Mouse (Mus musculus): ENCODE measurements around the gene Ppy. TPM values are rescaled to one million over a fixed set of nuclear protein-coding genes. Genes with fewer than 3 reads are reported as not detected.

Gene Ppy
- polyA plus RNA-seq, 1 experiment from 2014 or later: not detected

- no peak overlapping the region for H3K27ac ChIP-seq (ENCODE audit: low read depth, low read length)
- peak overlapping the region; percentile 35; the same call in 1 of the 2 replicates for H3K9ac ChIP-seq (ENCODE audit: low read length)
- no peaks in the 10 kb centered on the region for H3K36me3 ChIP-seq (ENCODE audit: control insufficient read depth, insufficient read depth, low read length)
- H3K27me3 ChIP-seq (replicated peaks; ENCODE audit: control insufficient read depth, insufficient read depth, low read length): 0 out of 2 replicates have a peak, but pooled peaks cover 2% of the 10 kb centered on the region
- H3K4me1 ChIP-seq (ENCODE audit: control insufficient read depth, insufficient read depth, low read length): 0 out of 2 replicates have a peak, but pooled peaks cover 3% of the 10 kb centered on the region
- no peak overlapping the region for H3K4me3 ChIP-seq (ENCODE audit: low read depth, low read length)
- H3K9me3 ChIP-seq (replicated peaks; ENCODE audit: control insufficient read depth, low read length): no peaks in the 10 kb centered on the region
- DNase-seq (ENCODE audit: low spot score) (no peak), ATAC-seq (peak; percentile 40; the same call in 1 of the 2 replicates)
- H3K4me2 ChIP-seq (ENCODE audit: low read length): peak overlapping the region; percentile 50
- 46% methylated on average over 13 of the region's 13 CpGs for WGBS
Measured at GRCm38 (mm10) chr11:102137625-102138446, 36.7 kb upstream of the Ppy start.

GRCm38 (mm10) chr11:102134516-102134915 is 33.4 kb upstream of the Ppy start:
- WGBS: 23% methylated on average over 4 of the region's 4 CpGs
- Histone ChIP-seq H3K9me3 (replicated peaks; ENCODE audit: control insufficient read depth, low read length) (no peaks in the 10 kb centered on the region), H3K9ac (ENCODE audit: low read length) (no peak overlapping the region; the same call in 1 of the 2 replicates), H3K4me2 (ENCODE audit: low read length) (no peak overlapping the region), H3K4me1 (ENCODE audit: control insufficient read depth, insufficient read depth, low read length) (0 out of 2 replicates have a peak, but pooled peaks cover 3% of the 10 kb centered on the region), H3K27ac (ENCODE audit: low read depth, low read length) (no peak overlapping the region), H3K27me3 (replicated peaks; ENCODE audit: control insufficient read depth, insufficient read depth, low read length) (no peaks in the 10 kb centered on the region), H3K4me3 (ENCODE audit: low read depth, low read length) (no peak overlapping the region), H3K36me3 (ENCODE audit: control insufficient read depth, insufficient read depth, low read length) (no peaks in the 10 kb centered on the region)
- ATAC-seq (no peak), DNase-seq (ENCODE audit: low spot score) (peak; percentile 34)

GRCm38 (mm10) chr11:102117386-102117785 is 16.3 kb upstream of the Ppy start:
- no peak overlapping the region for H3K4me2 ChIP-seq (ENCODE audit: low read length)
- H3K27me3 ChIP-seq (replicated peaks; ENCODE audit: control insufficient read depth, insufficient read depth, low read length): no peaks in the 10 kb centered on the region
- no peak overlapping the region for H3K9ac ChIP-seq (ENCODE audit: low read length)
- 78% methylated on average over 6 of the region's 6 CpGs for WGBS
- no peaks in the 10 kb centered on the region for H3K9me3 ChIP-seq (replicated peaks; ENCODE audit: control insufficient read depth, low read length)
- DNase-seq (ENCODE audit: low spot score) (no peak), ATAC-seq (no peak)
- H3K4me3 ChIP-seq (ENCODE audit: low read depth, low read length): no peak overlapping the region
- H3K36me3 ChIP-seq (ENCODE audit: control insufficient read depth, insufficient read depth, low read length): no peaks in the 10 kb centered on the region
- H3K27ac ChIP-seq (ENCODE audit: low read depth, low read length): no peak overlapping the region
- H3K4me1 ChIP-seq (ENCODE audit: control insufficient read depth, insufficient read depth, low read length): no peaks in the 10 kb centered on the region

GRCm38 (mm10) chr11:102116241-102116640 is 15.1 kb upstream of the Ppy start:
- no peak for ATAC-seq
- H3K9ac ChIP-seq (ENCODE audit: low read length): no peak overlapping the region
- no peak for DNase-seq (ENCODE audit: low spot score)
- H3K27me3 ChIP-seq (replicated peaks; ENCODE audit: control insufficient read depth, insufficient read depth, low read length): no peaks in the 10 kb centered on the region
- no peaks in the 10 kb centered on the region for H3K36me3 ChIP-seq (ENCODE audit: control insufficient read depth, insufficient read depth, low read length)
- H3K4me3 ChIP-seq (ENCODE audit: low read depth, low read length): no peak overlapping the region
- no peak overlapping the region for H3K27ac ChIP-seq (ENCODE audit: low read depth, low read length)
- WGBS: 81% methylated on average over 8 of the region's 8 CpGs
- no peaks in the 10 kb centered on the region for H3K9me3 ChIP-seq (replicated peaks; ENCODE audit: control insufficient read depth, low read length)
- H3K4me2 ChIP-seq (ENCODE audit: low read length): no peak overlapping the region
- H3K4me1 ChIP-seq (ENCODE audit: control insufficient read depth, insufficient read depth, low read length): no peaks in the 10 kb centered on the region

GRCm38 (mm10) chr11:102111576-102111975 is 10.5 kb upstream of the Ppy start:
- no peaks in the 10 kb centered on the region for H3K9me3 ChIP-seq (replicated peaks; ENCODE audit: control insufficient read depth, low read length)

GRCm38 (mm10) chr11:102107732-102108131 is 6.6 kb upstream of the Ppy start, which contains the start of gene Pyy:
Pyy (minus strand) TSS chr11:102107832.
- H3K27me3 ChIP-seq (replicated peaks; ENCODE audit: control insufficient read depth, insufficient read depth, low read length): peaks cover 52% of the 10 kb centered on the region
- no peak within 1 kb of the TSS for H3K27ac ChIP-seq (ENCODE audit: low read depth, low read length)
- H3K36me3 ChIP-seq (ENCODE audit: control insufficient read depth, insufficient read depth, low read length): no peaks in the 10 kb centered on the region
- no peak within 1 kb of the TSS for H3K4me3 ChIP-seq (ENCODE audit: low read depth, low read length)
- no peak within 1 kb of the TSS for H3K9ac ChIP-seq (ENCODE audit: low read length)
- no peak within 1 kb of the TSS for H3K4me2 ChIP-seq (ENCODE audit: low read length)
- no peak for DNase-seq (ENCODE audit: low spot score)
- 8% methylated on average over 9 of the region's 9 CpGs for WGBS
- no peaks in the 10 kb centered on the region for H3K4me1 ChIP-seq (ENCODE audit: control insufficient read depth, insufficient read depth, low read length)
- no peaks in the 10 kb centered on the region for H3K9me3 ChIP-seq (replicated peaks; ENCODE audit: control insufficient read depth, low read length)
- ATAC-seq: no peak

More at GRCm38 (mm10) chr11:102111576-102111975, 10.5 kb upstream of the Ppy start:
- 89% methylated on average over 5 of the region's 5 CpGs for WGBS
- Histone ChIP-seq H3K36me3 (ENCODE audit: control insufficient read depth, insufficient read depth, low read length) (no peaks in the 10 kb centered on the region), H3K27me3 (replicated peaks; ENCODE audit: control insufficient read depth, insufficient read depth, low read length) (peaks cover 25% of the 10 kb centered on the region), H3K4me2 (ENCODE audit: low read length) (no peak overlapping the region), H3K9ac (ENCODE audit: low read length) (no peak overlapping the region), H3K4me1 (ENCODE audit: control insufficient read depth, insufficient read depth, low read length) (no peaks in the 10 kb centered on the region), H3K4me3 (ENCODE audit: low read depth, low read length) (no peak overlapping the region), H3K27ac (ENCODE audit: low read depth, low read length) (no peak overlapping the region)
- DNase-seq (ENCODE audit: low spot score) (no peak), ATAC-seq (no peak)

- Histone ChIP-seq H3K27me3 (replicated peaks; ENCODE audit: control insufficient read depth, insufficient read depth, low read length) (peaks cover 52% of the 10 kb centered on the region), H3K9ac (ENCODE audit: low read length) (no peak overlapping the region), H3K4me2 (ENCODE audit: low read length) (no peak overlapping the region), H3K36me3 (ENCODE audit: control insufficient read depth, insufficient read depth, low read length) (no peaks in the 10 kb centered on the region), H3K4me3 (ENCODE audit: low read depth, low read length) (no peak overlapping the region), H3K9me3 (replicated peaks; ENCODE audit: control insufficient read depth, low read length) (no peaks in the 10 kb centered on the region), H3K27ac (ENCODE audit: low read depth, low read length) (no peak overlapping the region), H3K4me1 (ENCODE audit: control insufficient read depth, insufficient read depth, low read length) (no peaks in the 10 kb centered on the region)
- DNase-seq (ENCODE audit: low spot score) (no peak), ATAC-seq (no peak)
- WGBS: 0% methylated on average over 21 of the region's 21 CpGs
Measured at GRCm38 (mm10) chr11:102106911-102107310, 5.8 kb upstream of the Ppy start.

- Histone ChIP-seq H3K27me3 (replicated peaks; ENCODE audit: control insufficient read depth, insufficient read depth, low read length) (peaks cover 40% of the 10 kb centered on the region), H3K36me3 (ENCODE audit: control insufficient read depth, insufficient read depth, low read length) (no peaks in the 10 kb centered on the region), H3K9me3 (replicated peaks; ENCODE audit: control insufficient read depth, low read length) (no peaks in the 10 kb centered on the region), H3K9ac (ENCODE audit: low read length) (no peak overlapping the region), H3K4me1 (ENCODE audit: control insufficient read depth, insufficient read depth, low read length) (no peaks in the 10 kb centered on the region), H3K4me2 (ENCODE audit: low read length) (no peak overlapping the region), H3K4me3 (ENCODE audit: low read depth, low read length) (no peak overlapping the region), H3K27ac (ENCODE audit: low read depth, low read length) (no peak overlapping the region)
- 19% methylated on average over 17 of the region's 17 CpGs for WGBS
- ATAC-seq: no peak
- DNase-seq (ENCODE audit: low spot score): peak; percentile 83
Measured at GRCm38 (mm10) chr11:102102485-102103258, 1.6 kb upstream of the Ppy start.
